Mouse (Mus musculus) central nervous system, embryonic 18 days (tissue): ENCODE results near the gene Tex13c2. TPM values are rescaled to one million over a fixed set of nuclear protein-coding genes. Genes with fewer than 3 reads are reported as not detected.

Experiments used
- polyA plus RNA-seq: library from polyadenylated mRNA; depleted of rRNA; stranded (reverse); fragments of >200 nt; gene quantifications from 2 replicates; pipeline ENCODE4 v1.2.3, GENCODE M21; 2012; rRNA removed

Gene Tex13c2
- polyA plus RNA-seq = 0.05 TPM in 1 of 2 replicates, not detected in the other

DNA sequence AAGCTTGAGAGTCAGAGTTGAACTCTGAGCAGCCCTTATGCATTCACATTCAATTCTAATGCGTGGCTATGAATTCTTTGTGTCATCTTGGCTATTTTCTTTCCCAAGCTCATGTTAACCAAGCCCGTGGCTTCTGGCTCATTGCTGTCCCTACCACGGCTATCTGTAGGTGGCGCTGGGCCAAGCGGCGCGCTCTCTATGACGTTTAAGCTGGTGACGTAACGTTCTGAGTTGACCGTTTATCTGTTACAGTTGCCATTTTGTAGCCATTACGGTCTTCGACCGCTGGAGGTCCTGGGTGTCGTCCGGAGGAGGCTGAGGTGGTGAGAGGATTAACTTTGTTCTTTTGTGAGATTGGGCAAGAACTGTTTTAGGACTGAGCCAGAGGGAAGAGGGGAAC lies at the start of gene Tex13c2:
Gene Tex13c2 (plus strand): TSS at position 246 of the 400 bp plus-strand sequence.

DNA sequence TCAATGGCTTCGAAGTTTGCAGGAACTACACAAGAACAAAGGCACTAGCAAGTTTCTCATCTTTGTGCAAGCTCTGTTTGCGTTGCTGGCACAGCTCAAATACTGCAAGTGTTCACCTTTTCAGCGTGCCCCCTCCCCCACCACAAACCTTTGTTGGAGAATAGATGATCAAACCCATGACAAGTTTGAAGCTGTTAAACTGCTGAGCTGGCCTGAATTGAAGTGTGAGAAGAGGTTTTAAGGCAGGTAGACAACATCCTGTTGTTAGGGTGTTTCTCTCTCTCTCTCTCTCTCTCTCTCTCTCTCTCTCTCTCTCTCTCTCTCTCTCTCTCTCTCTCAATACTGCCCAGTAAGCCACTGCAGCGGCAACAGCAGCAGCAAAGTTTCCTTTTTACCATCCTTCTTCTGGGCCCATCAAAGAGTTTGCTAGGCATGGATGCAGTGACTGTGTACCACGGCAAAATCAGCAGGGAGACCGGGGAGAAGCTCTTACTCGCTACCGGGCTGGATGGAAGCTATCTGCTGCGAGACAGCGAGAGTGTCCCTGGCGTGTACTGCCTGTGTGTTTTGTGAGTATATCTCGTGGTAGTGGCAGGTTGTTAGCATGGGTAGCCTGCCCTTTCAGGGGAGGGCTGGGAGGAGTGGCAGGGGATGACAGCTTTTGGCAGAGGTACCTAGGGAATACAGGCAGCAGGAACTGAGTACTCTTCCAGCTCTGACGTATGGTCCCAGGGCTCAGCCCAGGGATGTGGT lies 13.0 kb downstream of the Tex13c2 start, which contains the start of gene Sh2d1a:
Gene Sh2d1a (plus strand): TSS at position 163 of the 753 bp plus-strand sequence.

Other genes starting within 250 kb of the Tex13c2 start
- gene Sh2d1a, start 12.8 kb downstream of the Tex13c2 start, polyA plus RNA-seq = 0.52 and 0.76 TPM in 2 replicates